Mouse (Mus musculus) kidney, adult 18-20 months (tissue): Measurements from ENCODE around the gene Gm11569.
"Not testable (repeated sequence)": the region's sequence is repeated elsewhere in the genome, so short reads cannot be mapped to it uniquely, and the experiment has no call there.

Source experiments
- DNase-seq: peaks from one replicate; pipeline ENCODE4 v3.0.0; 2021

Gm11569 gene

DNA sequence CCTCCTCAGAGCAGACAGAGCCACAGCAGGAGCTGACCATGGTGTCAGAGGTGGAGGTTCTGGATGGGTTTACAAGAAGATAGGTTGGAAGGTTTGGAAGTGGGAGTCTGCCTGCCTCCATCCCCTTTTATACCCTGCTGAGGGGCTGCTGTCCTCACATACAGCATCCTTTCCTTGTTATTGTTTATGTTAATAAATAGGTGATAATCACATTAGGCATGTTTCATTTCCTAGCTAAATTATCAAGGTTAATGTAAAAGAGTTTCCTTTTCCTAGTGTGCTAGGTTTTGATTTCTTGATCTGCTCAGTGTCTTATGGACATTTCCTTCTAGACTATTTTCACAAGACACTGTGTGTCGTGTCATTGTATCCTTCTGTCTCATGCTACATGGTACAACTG is at the start of gene Gm11569:
Gene Gm11569 (minus strand): TSS at position 101 of the 400 bp plus-strand sequence.
- not testable (repeated sequence) for DNase-seq

DNA sequence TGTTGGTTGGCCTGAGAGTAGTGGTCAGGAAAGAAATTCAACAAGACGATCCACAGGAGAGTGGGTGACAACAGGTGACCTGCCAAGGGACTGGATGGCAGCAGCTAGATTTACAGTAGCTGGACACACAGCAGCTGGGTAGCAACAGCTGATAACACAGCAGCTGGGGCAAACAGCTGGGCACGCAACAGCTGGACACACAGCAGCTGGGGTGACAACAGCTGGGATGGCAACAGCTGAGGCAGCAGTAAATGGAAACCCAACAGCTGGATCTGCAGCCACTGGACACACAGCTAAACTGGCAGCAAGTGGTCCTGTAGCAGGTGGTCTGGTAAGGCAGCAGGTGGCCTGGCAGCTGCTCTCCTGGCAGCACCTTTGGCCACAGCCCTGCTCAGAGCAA is 48.0 kb upstream of the Gm11569 start:
- DNase-seq = no peak

DNA sequence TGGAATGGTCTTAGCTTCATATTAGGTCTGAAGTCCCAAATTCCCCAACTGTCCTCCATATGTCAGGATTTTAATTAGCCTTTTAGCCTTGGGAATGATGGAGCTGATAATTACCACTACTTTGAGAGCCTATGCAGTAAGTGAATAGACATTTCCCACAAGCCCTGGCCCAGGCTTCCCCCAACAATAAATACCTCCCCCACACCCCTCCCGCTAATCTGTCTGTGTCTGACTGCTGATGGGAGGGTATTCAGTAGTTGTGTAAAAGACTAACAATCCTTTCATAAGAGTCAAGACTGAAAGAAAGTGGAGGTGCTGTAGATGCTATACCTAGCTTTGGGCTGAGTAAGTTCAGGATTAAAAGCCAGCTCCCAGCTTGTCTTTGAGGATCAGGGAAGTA is 43.5 kb upstream of the Gm11569 start:
- DNase-seq = no peak

DNA sequence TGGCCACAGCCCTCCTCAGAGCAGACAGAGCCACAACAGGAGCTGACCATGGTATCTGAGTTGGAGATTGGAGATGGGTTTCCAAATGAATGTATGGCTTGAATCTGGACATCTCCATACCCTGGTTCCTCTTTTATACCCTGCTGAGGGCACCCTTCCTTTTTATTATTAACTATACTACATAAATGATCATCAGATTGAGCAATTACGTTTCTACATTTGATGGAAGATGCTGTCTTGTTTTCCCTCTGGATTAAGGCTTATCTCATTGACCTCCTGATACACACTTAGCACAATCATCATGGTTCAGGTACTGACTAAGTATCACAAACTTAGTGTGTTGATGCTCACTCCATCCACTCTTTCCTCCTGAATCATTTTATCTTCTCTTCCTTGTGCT is 39.2 kb upstream of the Gm11569 start, which contains the start of gene 2300003K06Rik:
Gene 2300003K06Rik (minus strand): TSS at position 101 of the 400 bp plus-strand sequence.
- no peak for DNase-seq

DNA sequence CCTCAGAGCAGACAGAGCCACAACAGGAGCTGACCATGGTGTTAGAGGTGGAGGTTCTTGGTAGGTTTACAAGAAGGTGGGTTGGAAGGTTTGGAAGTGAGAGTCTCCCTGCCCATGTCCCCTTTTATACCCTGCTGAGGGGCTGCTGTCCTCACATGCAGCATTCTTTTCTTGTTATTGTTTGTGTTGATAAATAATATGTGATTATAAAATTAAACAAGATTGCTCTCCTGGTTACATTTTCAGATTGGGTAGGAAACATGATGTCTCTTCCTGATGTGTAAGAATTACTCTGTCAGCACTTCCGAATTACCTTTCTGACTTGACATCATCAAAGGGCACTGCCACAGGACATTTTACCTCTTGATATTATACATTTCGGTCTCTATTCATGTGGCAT is 16.8 kb upstream of the Gm11569 start, which contains the start of gene Gm11564:
Gene Gm11564 (minus strand): TSS at position 101 of the 400 bp plus-strand sequence.
- DNase-seq = not testable (repeated sequence)

- not testable (repeated sequence) for DNase-seq
Measured at GRCm38 (mm10) chr11:99809792-99810191, 11.1 kb upstream of the Gm11569 start, which contains the start of gene Krtap4-13. Gene Krtap4-13 (minus strand): TSS chr11:99809892.

GRCm38 (mm10) chr11:99804346-99804745 is 5.6 kb upstream of the Gm11569 start, which contains the start of gene Gm11554:
Gene Gm11554 (minus strand): TSS chr11:99804446.
- not testable (repeated sequence) for DNase-seq

GRCm38 (mm10) chr11:99793367-99793766 is 5.4 kb downstream of the Gm11569 start, which contains the start of gene Gm11596:
Gene Gm11596 (minus strand): TSS chr11:99793467.
- DNase-seq = no peak

DNA sequence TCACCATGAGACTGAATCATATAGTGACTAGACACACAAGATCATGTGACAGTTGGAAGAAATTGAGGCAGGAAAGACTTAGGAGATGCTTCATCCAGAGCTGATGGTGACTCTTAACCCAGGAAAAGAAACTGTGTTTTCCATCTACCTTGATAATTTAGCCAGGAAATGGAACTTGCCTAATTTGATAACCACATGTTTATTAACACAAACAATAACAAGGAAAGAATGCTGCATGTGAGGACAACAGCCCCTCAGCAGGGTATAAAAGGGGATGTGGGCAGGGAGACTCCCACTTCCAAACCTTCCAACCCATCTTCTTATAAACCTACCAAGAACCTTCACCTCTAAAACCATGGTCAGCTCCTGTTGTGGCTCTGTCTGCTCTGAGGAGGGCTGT is 13.8 kb downstream of the Gm11569 start, which contains the start of gene Krtap4-9:
Gene Krtap4-9 (plus strand): TSS at position 301 of the 400 bp plus-strand sequence.
- not testable (repeated sequence) for DNase-seq

DNA sequence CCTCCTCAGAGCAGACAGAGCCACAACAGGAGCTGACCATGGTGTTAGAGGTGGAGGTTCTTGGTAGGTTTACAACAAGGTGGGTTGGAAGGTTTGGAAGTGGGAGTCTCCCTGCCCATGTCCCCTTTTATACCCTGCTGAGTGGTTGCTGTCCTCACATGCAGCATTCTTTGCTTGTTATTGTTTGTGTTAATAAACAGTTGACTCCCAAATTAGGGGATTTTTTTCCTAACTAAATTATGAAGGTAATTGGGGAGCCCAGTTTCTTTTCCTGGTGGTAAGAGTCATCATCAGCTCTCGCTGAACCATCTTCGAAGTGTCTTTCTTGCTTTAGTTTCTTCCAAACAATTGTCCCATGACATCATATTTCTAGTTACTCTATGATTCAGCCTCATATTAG is 18.1 kb downstream of the Gm11569 start, which contains the start of gene Krtap4-8:
Gene Krtap4-8 (minus strand): TSS at position 101 of the 400 bp plus-strand sequence.
- DNase-seq = no peak

GRCm38 (mm10) chr11:99778401-99778800 is 20.3 kb downstream of the Gm11569 start:
- peak; percentile 4 for DNase-seq

DNA sequence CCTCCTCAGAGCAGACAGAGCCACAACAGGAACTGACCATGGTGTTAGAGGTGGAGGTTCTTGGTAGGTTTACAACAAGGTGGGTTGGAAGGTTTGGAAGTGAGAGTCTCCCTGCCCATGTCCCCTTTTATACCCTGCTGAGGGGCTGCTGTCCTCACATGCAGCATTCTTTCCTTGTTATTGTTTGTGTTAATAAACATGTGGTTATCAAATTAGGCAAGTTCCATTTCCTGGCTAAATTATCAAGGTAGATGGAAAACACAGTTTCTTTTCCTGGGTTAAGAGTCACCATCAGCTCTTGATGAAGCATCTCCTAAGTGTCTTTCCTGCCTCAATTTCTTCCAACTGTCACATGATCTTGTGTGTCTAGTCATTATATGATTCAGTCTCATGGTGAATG is 25.9 kb downstream of the Gm11569 start, which contains the start of gene Gm11595:
Gene Gm11595 (minus strand): TSS at position 101 of the 400 bp plus-strand sequence.
- not testable (repeated sequence) for DNase-seq

DNA sequence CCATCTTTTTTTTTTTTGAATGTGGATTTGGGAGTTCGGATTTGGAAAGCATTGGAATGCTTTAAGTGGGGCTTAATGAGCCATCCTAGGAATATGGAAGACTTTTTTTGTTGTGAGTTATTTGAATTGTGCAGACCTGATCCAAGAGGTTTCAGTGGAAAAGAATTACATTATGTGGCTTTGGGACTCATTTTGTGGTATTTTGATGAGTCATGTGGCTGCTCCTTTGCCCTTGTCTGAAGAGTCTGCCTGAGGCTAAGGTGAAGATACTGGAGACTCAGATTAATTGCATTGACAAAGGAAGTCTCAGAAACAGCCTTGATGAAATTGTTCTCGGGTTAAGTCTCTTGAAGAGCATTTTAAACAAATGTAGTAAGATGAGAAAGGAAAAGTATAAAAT is 30.3 kb downstream of the Gm11569 start:
- no peak for DNase-seq

DNA sequence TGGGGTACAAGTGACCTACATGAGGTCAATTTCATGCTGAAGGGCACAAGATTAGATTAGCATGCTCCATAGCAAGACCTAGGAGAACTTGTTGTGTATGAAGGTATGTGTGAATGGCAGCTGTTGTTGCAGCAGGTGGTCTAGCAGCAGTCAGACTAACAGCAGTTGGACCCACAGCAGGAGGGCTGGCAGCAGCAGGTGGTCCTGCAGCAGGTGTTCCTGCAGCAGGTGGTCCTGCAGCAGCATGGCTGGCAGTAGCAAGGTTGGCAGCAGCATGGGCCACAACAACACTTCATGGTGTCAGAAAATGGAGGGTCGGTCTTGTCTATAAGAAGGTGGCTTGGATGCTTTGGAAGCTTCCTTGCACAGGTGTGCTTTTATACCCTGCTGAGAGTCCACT is 39.9 kb downstream of the Gm11569 start:
- no peak for DNase-seq
